In the genomic region with DNA sequence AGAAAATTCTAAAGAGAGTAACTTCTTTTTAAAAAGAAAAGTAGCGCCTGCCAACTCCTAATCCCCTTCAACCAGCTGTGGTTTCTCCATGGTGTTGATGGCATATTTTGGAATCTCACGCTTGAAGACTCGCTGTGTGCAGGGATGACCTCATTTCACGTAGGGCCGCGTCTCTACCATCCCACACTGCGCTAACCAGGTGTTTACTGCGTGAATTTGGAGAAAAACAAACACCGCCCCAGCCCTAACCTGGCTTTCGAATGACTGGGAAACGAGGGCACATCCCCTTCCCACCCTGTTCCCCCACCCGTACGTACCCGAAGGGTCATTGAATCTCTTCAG, we compare ENCODE assay signal across 8 mouse cellular contexts. TPM values are rescaled to one million over a fixed set of nuclear protein-coding genes. Genes with fewer than 3 reads are reported as not detected.
A peak's percentile ranks its signal among the peaks of the same experiment; 100 is the strongest.
DNase-seq lines count a peak whose midpoint lies in the region; ATAC-seq and TF ChIP-seq lines count a peak whose summit lies in the region.

No protein-coding gene starts in this region.

- H3K27ac ChIP-seq in heart, embryonic 12.5 days (ENCODE audit: poor library complexity, severe bottlenecking): no peak overlapping the region

- H3K36me3 ChIP-seq in heart, embryonic 12.5 days: peaks cover 30% of the 10 kb centered on the region
- H3K36me3 ChIP-seq in G1E (replicated peaks): peaks cover 43% of the 10 kb centered on the region

- WGBS in heart, embryonic 12.5 days: under 1% methylated on average over 14 of the region's 14 CpGs

- intact Hi-C loops in heart, postnatal 10 days (cut with DNase I): loop anchor here (5.0 kb wide), 1 partner anchor 41 kb away; no protein-coding TSS in a partner anchor

- peak; percentile 29; the same call in 1 of the 2 replicates for ATAC-seq in heart, embryonic 12.5 days (ENCODE audit: insufficient number of reproducible peaks, low FRiP score)
- no peak for ATAC-seq in G1E (ENCODE audit: extremely low read depth, insufficient number of reproducible peaks, low FRiP score, poor library complexity, severe bottlenecking)
- peak; percentile 7; the same call in 1 of the 2 replicates for ATAC-seq in granulocyte monocyte progenitor cell, adult 5-6 weeks (replicated peaks; ENCODE audit: poor library complexity, severe bottlenecking)
- ATAC-seq in megakaryocyte-erythroid progenitor cell, adult 5-6 weeks (replicated peaks; ENCODE audit: low FRiP score, low TSS enrichment, poor library complexity, severe bottlenecking): peak; percentile 25

- peaks cover 20% of the 10 kb centered on the region for H3K4me1 ChIP-seq in heart, embryonic 12.5 days (replicated peaks)
- peaks cover 26% of the 10 kb centered on the region for H3K4me1 ChIP-seq in G1E (ENCODE audit: insufficient read depth, low read depth, low read length)

- H3K27me3 ChIP-seq in heart, embryonic 12.5 days (replicated peaks): no peaks in the 10 kb centered on the region
- H3K27me3 ChIP-seq in G1E (ENCODE audit: insufficient read depth, low read length): no peaks in the 10 kb centered on the region

- H3K4me2 ChIP-seq in heart, embryonic 12.5 days: peak overlapping the region; percentile 76

- no peaks in the 10 kb centered on the region for H3K9me3 ChIP-seq in heart, embryonic 12.5 days (replicated peaks)
- H3K9me3 ChIP-seq in G1E (replicated peaks): no peaks in the 10 kb centered on the region

- H3K4me3 ChIP-seq in heart, embryonic 12.5 days: peak overlapping the region; percentile 71
- peak overlapping the region; percentile 93 for H3K4me3 ChIP-seq in G1E (ENCODE audit: low read depth, low read length)

- H3K9ac ChIP-seq in heart, embryonic 12.5 days: peak overlapping the region; percentile 69

- no peak for DNase-seq in heart, postnatal 10 days
- DNase-seq in G1E (ENCODE audit: low spot score): no peak
- no peak for DNase-seq in thymus, postnatal 14 days
- no peak for DNase-seq in gastrocnemius, adult 8-10 months (ENCODE audit: low spot score in 2 of 2)
- no peak for DNase-seq in left cerebral cortex, adult 11 months (ENCODE audit: low spot score)

- no peak for TF ChIP-seq CTCF in G1E (IDR thresholded peaks at IDR 0.05; ENCODE audit: low read depth, low read length)

RNA-seq across cellular contexts. Expression of gene Hmmr, which starts 0.3 kb away (rescaled TPM):
- polyA plus RNA-seq in heart, embryonic 12.5 days (2016; fragmentation: Nextera tagmentation; extraction: Ambion mirVana): 56.7 and 61.9 TPM in 2 replicates
- 10 to 100 TPM; 10.1 to 10.7 TPM for total RNA-seq in heart, postnatal 10 days (2021)
- total RNA-seq in G1E (2014; fragmentation: Nextera tagmentation) (186 and 202 TPM in 2 replicates), G1E (2017) (79.4 and 99.2 TPM in 2 replicates)
- 2.1 and 2.8 TPM in 2 replicates for polyA plus RNA-seq in G1E (2012)
- 11.1 and 27.0 TPM in 2 replicates for total RNA-seq in granulocyte monocyte progenitor cell, adult 5-6 weeks (2014; fragmentation: Nextera tagmentation)
- total RNA-seq in granulocyte monocyte progenitor cell, adult 5-6 weeks (2017): 71.2 and 85.8 TPM in 2 replicates
- total RNA-seq in megakaryocyte-erythroid progenitor cell, adult 5-6 weeks (2014; fragmentation: Nextera tagmentation): 55.4 and 61.8 TPM in 2 replicates
- 80.0 and 86.5 TPM in 2 replicates for total RNA-seq in megakaryocyte-erythroid progenitor cell, adult 5-6 weeks (2017)
- not detected for total RNA-seq in gastrocnemius, adult 8-10 months (2022)

RNA-seq across cellular contexts. Expression of gene Nudcd2, which starts 0.5 kb away (rescaled TPM):
- polyA plus RNA-seq in heart, embryonic 12.5 days (2016; fragmentation: Nextera tagmentation; extraction: Ambion mirVana): 113 and 125 TPM in 2 replicates
- 10 to 100 TPM; 22.1 to 22.6 TPM for total RNA-seq in heart, postnatal 10 days (2021)
- 129 and 133 TPM in 2 replicates for total RNA-seq in G1E (2014; fragmentation: Nextera tagmentation)
- 183 and 211 TPM in 2 replicates for total RNA-seq in G1E (2017)
- polyA plus RNA-seq in G1E (2012): 54.0 and 55.1 TPM in 2 replicates
- total RNA-seq in granulocyte monocyte progenitor cell, adult 5-6 weeks (2014; fragmentation: Nextera tagmentation): 77.5 and 108 TPM in 2 replicates
- total RNA-seq in granulocyte monocyte progenitor cell, adult 5-6 weeks (2017): 176 and 201 TPM in 2 replicates
- 84.4 and 118 TPM in 2 replicates for total RNA-seq in megakaryocyte-erythroid progenitor cell, adult 5-6 weeks (2014; fragmentation: Nextera tagmentation)
- total RNA-seq in megakaryocyte-erythroid progenitor cell, adult 5-6 weeks (2017): 142 and 236 TPM in 2 replicates
- 10 to 100 TPM; 13.1 to 14.5 (median 13.6) TPM for total RNA-seq in gastrocnemius, adult 8-10 months (2022)

RNA-seq across cellular contexts. Expression of gene Ccng1, which starts 22.1 kb away (rescaled TPM):
- 148 and 154 TPM in 2 replicates for polyA plus RNA-seq in heart, embryonic 12.5 days (2016; fragmentation: Nextera tagmentation; extraction: Ambion mirVana)
- 100 to 1,000 TPM; 231 TPM for total RNA-seq in heart, postnatal 10 days (2021)
- total RNA-seq in G1E (2014; fragmentation: Nextera tagmentation) (466 and 524 TPM in 2 replicates), G1E (2017) (257 and 292 TPM in 2 replicates)
- polyA plus RNA-seq in G1E (2012): 59.6 and 68.9 TPM in 2 replicates
- total RNA-seq in granulocyte monocyte progenitor cell, adult 5-6 weeks (2014; fragmentation: Nextera tagmentation): 44.0 and 58.2 TPM in 2 replicates
- total RNA-seq in granulocyte monocyte progenitor cell, adult 5-6 weeks (2017): 53.7 and 71.2 TPM in 2 replicates
- 73.6 and 76.9 TPM in 2 replicates for total RNA-seq in megakaryocyte-erythroid progenitor cell, adult 5-6 weeks (2014; fragmentation: Nextera tagmentation)
- total RNA-seq in megakaryocyte-erythroid progenitor cell, adult 5-6 weeks (2017): 108 and 119 TPM in 2 replicates
- total RNA-seq in gastrocnemius, adult 8-10 months (2022): 100 to 1,000 TPM; 680 to 812 (median 716) TPM

RNA-seq across cellular contexts. Expression of gene Mat2b, which starts 38.0 kb away (rescaled TPM):
- polyA plus RNA-seq in heart, embryonic 12.5 days (2016; fragmentation: Nextera tagmentation; extraction: Ambion mirVana): 113 TPM in 2 replicates
- 10 to 100 TPM; 95.1 to 96.9 TPM for total RNA-seq in heart, postnatal 10 days (2021)
- total RNA-seq in G1E (2014; fragmentation: Nextera tagmentation) (55.2 and 61.8 TPM in 2 replicates), G1E (2017) (135 TPM in 2 replicates)
- polyA plus RNA-seq in G1E (2012): 49.8 and 55.0 TPM in 2 replicates
- total RNA-seq in granulocyte monocyte progenitor cell, adult 5-6 weeks (2014; fragmentation: Nextera tagmentation): 76.7 and 94.3 TPM in 2 replicates
- total RNA-seq in granulocyte monocyte progenitor cell, adult 5-6 weeks (2017): 111 and 159 TPM in 2 replicates
- total RNA-seq in megakaryocyte-erythroid progenitor cell, adult 5-6 weeks (2014; fragmentation: Nextera tagmentation): 100.0 and 105 TPM in 2 replicates
- 124 and 133 TPM in 2 replicates for total RNA-seq in megakaryocyte-erythroid progenitor cell, adult 5-6 weeks (2017)
- total RNA-seq in gastrocnemius, adult 8-10 months (2022): 10 to 100 TPM; 58.9 to 73.5 (median 64.8) TPM

Comparison
In these comparisons a context has a peak if more than half of its experiments do, and no peak if none do; other contexts are left out.
1. RNA of gene Hmmr, which starts 0.3 kb away (total RNA-seq): 79.4 to 202 TPM in G1E, 55.4 to 86.5 TPM in megakaryocyte-erythroid progenitor cell, adult 5-6 weeks, 11.1 to 85.8 TPM in granulocyte monocyte progenitor cell, adult 5-6 weeks and 10.1 to 10.7 TPM in heart, postnatal 10 days; not detected in gastrocnemius, adult 8-10 months; every median in the first group is over 10 times any median in the second.